Mouse (Mus musculus): ENCODE results near the gene Nphp3.

Gene Nphp3

DNA sequence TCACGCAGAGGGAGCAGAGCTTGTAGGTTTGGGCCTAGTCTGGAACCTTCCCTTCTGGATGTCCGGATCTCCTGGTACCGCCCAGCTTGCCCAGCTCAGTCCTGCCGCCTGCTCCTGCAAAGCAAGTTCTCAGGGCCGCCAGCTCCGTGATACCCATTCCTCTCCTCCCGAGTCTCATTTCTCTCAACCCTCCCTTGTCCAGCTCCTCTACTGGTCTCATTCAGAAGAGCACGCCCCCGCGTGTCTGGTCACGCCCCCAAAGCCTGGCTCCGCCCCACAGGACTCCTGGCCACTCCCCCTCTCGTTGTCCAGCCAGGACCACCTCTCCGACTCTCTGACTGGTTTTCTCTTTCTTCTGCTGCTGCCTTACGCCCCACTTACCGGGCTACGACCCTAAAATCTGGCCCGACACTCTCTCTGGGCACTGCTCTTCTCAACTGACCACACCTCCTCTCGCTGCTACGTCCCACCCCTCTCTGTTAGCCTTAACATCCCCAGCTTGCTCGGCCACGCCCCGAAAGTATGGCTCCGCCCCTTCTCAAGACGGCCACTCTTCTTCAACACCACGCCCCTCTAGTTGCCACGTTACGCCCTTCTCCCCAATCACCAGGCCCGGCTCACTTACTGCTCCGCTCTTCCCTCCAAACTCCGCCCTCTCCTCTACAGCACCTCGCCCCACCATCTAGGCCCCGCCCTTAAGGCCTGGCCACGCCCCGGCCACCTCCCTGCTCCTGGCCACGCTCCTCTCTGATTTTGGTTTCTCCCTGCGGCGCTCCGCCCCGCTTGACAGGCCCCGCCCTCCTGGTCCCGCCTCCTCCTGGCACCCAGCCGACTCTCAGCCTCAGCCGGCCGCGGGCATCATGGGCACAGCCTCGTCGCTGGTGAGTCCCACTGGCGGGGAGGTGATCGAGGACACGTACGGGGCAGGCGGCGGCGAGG is at the start of gene Nphp3:
TSS of gene Nphp3 (plus strand) at position 624 of the 939 bp plus-strand sequence.
- DNase-seq (ENCODE audit: low spot score): peak; percentile 99

DNA sequence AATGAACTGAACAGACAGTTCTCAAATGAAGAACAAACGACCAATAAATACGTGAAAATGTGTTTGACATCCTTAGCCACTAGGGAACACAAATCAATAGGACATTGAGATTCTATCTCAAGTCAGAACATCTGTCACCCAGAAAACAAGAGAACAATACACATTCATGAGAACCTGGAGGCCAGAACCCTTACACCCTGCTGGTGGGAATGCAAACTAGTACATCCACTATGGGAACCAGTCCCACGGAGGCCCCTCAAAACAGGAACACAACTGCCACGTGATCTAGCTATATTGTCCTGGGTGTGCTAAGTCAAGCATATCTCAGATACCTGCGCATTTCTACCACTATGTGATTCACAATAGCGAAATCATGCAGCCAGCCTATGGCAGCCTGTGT is 43.6 kb upstream of the Nphp3 start:
- no peak for DNase-seq (ENCODE audit: low spot score)

DNA sequence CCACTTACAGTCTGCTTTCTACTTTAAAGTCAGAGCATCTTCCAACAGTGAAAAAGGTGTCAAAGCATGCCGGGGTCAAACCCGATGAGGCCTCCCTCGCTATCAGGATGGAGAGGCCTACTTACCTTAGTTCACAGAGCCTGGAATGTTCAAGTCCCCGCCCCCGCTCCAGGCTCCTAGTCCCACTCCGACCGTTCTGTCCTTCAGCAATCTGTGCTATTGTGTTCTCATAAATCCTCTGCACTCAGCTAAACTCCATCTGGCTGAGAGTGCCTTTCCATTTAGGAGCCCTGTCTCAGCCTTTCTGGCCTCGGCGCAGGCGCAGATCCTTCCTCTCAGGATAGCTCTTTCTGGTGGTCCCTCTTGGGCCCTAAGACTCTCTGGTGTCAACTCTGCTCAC is 42.4 kb upstream of the Nphp3 start:
- DNase-seq (ENCODE audit: low spot score): no peak

DNA sequence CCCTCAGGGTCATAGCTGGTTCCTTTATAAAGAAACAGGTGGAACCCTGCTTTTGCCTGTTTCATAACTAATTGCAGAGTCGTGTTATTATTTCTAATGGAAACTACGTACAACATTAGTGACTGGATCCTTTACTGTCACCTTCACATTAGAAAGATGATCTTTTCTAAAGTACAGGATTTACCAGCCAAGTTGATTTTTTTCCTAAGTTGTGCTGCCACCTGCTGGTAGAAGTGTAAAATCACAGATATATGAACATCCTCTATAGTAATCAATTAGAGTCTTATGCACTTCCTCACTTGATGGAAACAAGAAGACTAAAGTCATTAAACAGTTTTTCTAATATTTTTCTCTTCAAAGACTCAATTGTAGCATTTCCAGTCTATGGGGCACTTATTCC is 5.8 kb upstream of the Nphp3 start:
- DNase-seq (ENCODE audit: low spot score): peak; percentile 47

DNA sequence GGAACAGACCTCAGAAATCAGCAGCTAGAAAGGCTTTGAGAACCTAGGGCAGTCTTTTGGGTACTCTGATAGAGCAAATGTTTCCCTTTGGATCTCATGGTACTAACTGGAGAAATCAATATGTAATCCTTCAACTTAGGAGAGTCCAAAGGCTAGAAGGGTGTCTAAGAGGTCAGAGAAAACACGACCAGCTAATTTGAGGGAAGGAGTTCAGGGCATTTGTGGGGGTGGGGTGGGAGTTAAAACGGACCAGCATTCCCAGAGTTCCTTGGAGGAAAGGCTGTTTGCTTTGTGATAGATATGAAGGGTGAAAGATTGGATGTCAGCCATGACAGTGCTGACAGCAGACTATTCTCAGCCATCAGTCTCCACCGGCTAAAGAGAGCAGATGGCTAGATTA is 1.7 kb upstream of the Nphp3 start:
- DNase-seq (ENCODE audit: low spot score): no peak

DNA sequence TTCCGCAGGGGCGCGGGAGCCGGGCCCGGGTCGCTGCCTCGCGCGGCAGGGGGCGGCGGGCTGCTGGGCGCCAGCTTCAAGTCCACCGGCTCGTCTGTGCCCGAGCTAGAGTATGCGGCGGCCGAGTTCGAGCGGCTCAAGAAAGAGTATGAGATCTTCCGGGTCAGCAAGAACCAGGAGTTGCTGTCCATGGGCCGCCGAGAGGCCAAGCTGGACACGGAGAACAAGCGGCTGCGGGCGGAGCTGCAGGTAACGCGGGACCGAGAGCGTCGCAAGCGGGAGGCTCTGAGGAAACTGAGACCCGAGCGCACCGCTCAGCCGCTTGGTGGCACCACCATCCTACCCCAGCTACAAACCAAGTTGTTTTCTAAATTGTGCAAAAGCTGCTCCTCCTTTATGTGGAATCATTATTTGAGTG is 578 bp downstream of the Nphp3 start:
- peak; percentile 69 for DNase-seq (ENCODE audit: low spot score)

DNA sequence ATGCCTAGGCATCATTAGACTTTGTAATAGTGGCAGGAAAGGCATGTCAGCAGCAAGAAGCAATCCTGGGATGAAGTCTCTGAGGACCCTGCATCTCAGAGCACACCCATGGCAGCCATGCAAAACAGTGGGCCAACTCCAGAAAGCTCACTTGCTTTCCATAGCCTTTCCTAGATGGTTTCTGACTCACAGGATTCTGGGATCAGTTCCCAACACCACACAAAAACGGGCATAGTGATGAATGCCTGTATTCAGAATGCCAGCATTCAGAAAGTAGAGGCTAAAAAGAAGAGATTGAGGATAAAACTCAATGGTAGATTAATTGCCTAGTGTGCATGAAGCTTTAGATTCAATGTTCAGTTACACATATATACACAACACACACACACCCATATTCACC is 12.2 kb downstream of the Nphp3 start:
- no peak for DNase-seq (ENCODE audit: low spot score)

DNA sequence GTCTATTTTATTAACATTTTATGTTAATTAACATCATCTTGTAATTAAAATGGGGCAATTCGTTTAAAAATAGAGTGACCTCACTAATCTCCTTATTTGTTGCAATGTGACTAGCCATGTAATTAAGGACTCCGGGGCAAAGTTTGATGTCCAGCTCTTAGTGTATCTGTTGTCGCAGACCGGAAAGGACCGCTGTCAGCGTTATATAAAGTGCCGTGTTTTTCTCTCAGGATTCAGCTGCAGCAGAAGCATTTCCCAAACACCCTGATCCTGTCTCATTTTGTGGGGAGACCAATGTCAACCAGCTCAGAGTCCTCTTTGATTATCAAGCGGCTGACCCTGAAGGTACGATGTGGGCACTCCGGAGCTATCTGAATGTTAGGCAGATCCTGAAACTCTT is 18.7 kb downstream of the Nphp3 start:
- DNase-seq (ENCODE audit: low spot score): no peak

DNA sequence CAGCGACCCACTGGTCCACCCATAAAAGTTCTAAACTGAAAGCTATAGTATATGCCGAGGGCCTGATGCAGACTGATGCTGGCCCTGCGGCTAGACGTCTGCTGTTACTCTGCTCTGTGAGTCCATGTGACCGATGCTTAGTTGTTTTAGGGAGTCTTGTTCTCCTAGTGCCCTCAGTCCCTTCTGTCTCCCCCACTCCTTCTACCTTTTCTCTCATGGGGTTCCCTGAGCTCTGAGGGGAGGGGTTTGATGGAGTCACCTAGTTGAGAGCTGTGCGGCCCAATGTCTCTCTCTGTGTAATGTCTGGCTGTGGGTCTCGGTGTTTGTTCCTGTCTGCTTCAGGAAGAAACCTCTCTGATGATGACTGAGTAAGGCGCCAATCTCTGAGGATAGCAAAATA is 24.8 kb downstream of the Nphp3 start:
- no peak for DNase-seq (ENCODE audit: low spot score)

DNA sequence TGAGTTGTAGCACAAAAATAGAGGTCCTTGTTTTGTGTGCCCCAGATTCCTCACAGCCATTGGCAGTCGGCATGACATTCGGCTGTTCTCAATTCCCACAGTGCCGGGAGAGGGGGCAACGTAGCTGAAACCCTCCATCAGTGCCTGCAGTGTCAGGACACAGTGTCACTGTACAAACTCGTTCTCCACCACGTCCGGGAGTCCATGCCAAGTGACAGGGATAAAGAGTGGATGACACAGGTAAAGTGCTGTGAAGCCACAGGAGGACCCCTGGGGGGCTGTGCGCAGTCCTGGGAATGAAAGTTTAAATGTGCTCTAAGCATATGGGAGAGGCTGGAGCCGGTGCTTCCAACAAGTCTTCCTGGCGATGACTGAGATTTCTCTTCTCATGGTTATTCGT is 27.5 kb downstream of the Nphp3 start:
- DNase-seq (ENCODE audit: low spot score): no peak

DNA sequence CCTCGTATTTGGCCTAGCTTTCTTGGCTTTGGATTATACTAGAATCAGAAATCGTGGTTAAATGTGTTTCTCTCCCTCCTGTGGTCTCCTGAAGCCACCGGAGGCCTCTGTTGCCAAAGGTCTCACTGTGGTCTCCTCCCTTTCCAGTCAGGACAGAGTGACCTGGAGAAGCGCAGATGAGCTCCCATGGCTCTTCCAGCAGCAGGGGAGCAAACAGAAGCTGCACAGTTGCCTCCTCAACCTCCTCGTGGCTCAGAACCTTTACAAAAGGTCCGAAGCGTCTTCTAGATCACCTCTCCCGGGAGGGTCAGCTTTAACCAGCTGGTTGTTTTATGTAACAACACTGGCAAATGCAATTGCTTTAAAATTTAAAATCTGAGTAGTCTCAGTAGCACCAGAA is 31.9 kb downstream of the Nphp3 start:
- DNase-seq (ENCODE audit: low spot score): no peak

DNA sequence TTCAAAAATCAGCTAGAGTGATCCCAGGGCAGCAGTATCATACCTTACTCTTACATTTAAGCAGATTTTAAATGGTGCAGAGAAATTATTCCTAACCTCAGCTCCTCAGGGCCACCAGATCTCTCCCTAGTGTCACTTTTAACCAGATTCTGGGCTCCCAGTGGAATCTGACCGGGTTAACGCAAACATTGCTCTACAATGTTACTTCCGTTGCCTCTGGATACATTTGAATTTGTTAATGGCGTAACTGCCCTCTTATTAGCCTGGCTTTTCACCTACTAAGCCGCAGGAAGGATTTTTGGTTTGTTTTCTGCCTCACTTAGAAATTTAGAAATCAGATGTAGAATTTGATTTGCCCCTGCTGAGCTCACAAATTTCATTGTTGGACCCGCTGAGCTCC is 32.4 kb downstream of the Nphp3 start:
- no peak for DNase-seq (ENCODE audit: low spot score)

DNA sequence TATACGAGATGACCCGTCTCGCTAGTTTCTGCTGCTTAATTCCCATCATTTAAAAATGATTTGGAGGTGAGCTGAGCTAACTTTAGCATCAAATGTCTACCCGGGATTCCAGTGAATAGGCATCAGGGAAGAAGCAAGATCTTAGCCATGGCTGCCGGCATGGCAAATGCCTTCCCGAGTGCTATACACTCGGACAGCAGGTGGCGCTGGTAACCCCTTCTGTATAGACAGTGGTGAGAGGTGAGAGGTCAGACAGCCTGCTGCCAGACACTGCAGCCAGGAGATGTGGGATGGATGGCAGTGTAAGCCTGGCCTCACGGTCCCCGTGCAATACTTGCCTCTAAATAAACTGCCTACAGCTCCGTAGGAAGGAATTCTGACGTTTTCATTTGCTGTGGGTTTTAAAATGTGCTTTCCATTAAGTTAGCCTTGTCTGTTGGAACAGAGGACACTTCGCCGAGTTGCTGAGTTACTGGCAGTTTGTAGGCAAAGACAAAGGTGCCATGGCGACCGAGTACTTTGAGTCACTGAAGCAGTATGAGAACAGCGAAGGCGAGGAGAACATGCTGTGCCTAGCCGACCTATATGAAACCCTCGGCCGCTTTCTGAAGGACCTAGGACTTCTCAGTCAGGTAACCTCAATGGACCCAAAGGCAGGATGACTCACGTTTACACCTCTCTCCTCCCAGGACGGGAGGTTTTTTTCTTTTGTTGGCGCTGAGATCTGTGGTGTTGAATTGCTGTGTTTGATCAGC is 33.1 kb downstream of the Nphp3 start:
- DNase-seq (ENCODE audit: low spot score): peak; percentile 54

DNA sequence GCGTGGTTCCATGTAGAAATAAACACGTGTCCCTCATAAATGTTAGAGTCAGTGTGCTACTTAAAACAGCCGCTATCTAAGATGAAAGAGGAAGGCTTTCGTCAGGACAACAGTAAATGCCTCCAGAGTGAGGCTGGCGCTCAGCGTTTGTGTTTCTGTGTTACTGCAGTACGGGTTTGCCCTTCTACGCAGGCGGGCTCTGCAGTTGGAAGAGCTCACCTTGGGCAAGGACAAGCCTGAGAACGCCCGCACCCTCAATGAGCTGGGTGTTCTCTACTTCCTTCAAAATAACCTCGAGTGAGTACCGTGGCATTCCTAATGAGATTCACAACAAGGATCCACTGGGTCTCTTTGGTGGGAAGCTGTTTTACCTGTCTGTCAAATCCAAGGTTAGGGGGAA is 35.9 kb downstream of the Nphp3 start:
- no peak for DNase-seq (ENCODE audit: low spot score)

DNA sequence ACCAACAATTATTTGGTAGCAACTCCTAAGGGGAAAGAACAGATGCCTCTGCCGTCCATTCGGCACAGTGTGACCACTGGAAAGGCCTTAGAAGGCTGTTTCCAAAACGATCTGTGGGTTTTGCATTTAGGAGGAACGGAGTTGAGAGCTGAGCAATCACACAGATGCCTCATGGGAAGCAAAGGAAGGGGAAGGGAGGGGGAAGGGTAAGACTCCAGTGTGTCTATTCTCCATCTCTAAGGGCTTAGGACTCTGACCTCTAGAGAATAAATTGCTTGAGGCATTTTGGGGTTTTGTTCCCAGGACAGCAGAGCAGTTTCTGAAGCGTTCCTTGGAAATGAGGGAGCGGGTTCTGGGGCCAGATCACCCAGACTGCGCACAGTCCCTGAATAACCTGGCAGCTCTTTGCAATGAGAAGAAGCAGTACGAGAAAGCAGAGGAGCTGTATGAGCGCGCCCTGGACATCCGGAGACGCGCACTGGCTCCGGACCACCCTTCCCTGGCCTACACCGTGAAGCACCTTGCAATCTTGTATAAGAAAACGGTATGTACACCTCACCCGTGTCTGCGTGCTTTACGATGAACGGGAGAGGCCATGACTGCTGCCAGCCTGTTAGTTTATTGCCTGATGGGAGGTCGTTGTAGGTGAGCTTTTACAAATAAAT is 36.8 kb downstream of the Nphp3 start:
- DNase-seq (ENCODE audit: low spot score): no peak

DNA sequence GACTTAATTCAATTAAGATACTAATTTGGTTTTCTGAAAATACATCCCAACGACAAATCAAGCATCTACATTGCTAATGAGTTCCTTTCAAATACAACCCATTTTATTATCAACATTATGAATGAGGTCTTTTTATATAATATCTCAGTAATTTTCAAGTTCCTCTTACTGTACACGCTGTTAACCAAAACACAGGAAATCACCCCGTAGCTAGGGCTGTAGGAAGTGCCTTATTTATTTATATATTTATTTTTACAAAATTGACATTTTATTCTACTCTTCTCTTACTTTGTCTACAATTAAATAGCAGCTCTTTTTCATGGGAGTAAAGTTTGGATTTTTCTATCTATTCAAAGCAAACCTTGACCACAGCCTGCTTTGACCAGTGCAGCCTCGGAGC is 37.4 kb downstream of the Nphp3 start:
- DNase-seq (ENCODE audit: low spot score): no peak

DNA sequence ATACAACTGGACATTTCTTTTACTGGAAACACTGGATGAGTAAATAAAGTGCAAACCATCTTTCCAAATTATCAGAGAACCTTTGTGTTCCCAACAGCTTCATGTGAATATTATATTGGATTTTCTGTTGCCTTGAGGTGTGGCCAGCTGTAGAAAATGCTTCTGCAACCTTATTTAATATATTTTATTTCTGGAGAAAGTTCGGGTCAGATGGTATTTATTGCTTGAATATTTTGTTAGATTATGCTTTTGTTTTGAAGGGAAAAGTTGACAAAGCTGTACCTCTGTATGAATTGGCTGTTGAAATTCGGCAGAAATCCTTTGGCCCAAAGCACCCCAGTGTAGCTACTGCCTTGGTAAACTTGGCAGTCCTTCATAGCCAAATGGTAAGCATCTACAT is 38.0 kb downstream of the Nphp3 start, which contains the start of gene Gm28305:
TSS of gene Gm28305 (plus strand) at position 301 of the 400 bp plus-strand sequence.
- DNase-seq (ENCODE audit: low spot score): no peak

DNA sequence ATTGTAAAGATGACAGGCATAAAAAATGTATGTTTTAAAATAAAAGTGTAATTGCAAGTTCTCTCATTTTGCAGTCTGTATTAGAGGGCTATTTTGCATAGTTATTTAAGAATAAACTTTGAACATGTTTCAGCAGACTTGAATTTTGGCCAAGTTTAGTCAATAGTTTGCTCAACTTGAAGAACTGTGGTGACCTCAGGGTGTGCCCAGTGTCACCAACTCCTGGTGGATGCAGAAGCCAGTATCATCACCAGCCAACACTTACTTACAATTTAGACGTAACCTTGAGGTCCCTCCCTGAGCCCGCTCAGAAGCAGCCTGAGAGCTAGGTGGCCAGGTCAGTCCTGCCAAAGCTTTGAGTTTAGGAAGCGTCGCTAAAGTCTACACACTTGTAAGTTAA is 41.3 kb downstream of the Nphp3 start:
- no peak for DNase-seq (ENCODE audit: low spot score)

DNA sequence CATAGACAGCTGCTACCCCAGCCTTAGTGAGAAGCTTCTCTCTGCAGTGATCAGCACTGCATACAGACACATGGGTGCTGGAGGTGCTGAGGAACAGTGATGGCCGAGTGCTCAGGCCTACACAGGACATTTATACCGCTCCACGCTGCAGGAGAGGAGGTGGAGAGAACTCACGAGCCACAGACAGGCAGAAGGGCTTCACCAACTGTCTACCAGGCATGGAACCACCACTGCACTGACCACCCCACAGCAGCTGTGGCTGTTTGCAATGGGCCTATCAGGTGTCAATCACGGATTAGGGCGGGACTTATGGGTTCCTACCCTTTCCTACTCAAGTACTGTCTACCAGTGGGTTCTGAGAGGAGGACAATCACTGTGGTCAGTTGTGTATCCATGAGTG is 48.7 kb downstream of the Nphp3 start:
- no peak for DNase-seq (ENCODE audit: low spot score)

DNA sequence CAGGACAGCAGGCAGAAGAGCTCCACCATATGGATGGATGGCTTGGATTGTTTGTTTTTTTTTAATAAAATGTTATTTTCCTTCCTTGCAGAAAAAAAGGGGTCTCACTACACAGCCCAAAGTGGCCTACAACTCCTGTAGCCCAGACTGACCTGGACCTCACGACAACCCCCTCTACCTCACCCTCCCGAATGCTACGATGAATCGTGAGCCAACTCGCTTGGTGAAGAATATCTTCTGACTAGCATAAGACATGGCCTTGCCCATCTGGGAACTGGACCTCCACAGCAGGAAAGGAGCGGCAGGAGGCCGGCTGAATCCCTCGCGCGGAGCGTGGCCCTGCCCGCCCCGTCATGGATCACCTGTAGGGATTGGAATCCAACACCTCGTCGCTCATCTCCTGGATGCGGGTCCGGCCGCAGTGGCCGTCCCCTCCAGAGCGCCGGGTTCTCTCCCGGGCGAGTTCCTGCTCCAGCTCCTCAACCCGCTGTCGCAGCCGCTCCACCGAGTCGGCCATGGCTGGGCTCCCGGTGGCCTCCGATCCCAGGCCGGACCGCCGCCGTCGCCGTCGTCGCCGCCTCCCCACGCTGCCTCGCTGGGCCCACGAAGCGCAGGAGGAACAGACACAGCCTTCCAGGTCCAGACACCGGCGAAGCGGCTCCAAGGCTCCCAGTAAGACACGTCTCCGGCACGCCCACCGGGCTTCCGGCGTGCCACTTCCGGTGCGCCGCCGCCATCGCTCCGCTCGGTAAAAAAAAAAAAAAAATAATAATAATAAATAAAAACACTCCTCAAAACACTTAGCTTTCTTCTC is 60.3 kb downstream of the Nphp3 start, which contains the start of gene Uba5:
TSS of gene Uba5 (minus strand) at position 705 of the 814 bp plus-strand sequence.
- DNase-seq (ENCODE audit: low spot score): peak; percentile 68

DNA sequence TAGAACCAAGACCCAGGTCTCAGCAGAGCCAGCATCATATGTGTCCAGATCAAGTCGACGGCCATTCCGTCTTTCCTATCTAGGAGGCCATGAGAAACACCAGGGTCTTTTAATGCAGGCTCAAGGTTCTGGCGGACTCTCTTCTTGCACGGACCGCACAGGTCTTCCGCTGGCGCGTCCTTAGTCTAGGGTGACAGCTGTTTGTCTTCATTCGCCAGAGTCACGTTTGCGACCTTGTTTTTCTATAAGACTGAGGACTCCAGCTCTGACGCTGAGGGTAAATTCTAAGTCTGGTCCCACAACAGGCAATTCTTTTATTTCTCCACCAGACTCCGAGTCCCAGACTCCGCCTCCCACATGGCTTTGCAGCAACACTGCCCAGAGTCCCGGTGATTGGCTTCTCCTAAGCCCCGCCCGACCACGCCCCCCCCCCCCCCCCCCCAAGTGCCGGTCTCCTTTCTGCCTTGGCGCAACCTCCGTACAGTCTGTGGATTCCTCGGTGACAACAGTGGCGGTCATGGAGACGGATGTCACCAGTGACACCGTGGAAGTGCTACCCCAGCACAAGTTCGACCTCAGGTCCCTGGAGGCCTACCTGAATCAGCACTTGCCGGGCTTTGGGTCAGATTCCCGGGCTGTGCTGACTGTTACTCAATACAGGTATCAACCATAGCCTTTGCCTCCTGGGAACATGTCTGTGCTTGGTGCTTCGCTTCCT is 61.1 kb downstream of the Nphp3 start, which contains the start of gene Acad11:
TSS of gene Acad11 (plus strand) at position 134 of the 718 bp plus-strand sequence.
- DNase-seq (ENCODE audit: low spot score): peak; percentile 87
